Mouse (Mus musculus) liver, embryonic 16.5 days (tissue): ENCODE data around the gene Rpl31. TPM values are rescaled to one million over a fixed set of nuclear protein-coding genes. Genes with fewer than 3 reads are reported as not detected.
A peak's percentile ranks its signal among the peaks of the same experiment; 100 is the strongest.

Experiments
- ATAC-seq: fragments of 200-750 bp; cut with Nextera tagmentation; 2 replicates; pipeline ENCODE4 v1.8.0; 2017; ENCODE audit warnings: low read depth, mild to moderate bottlenecking, moderate number of reproducible peaks, moderate library complexity
- H3K27ac ChIP-seq: fragments of 300-500 bp; sonication (generic); 2 replicates; pipeline ENCODE4 v1.5.1; 2014; ENCODE audit warnings: mild to moderate bottlenecking, low read length
- H3K27me3 ChIP-seq: fragments of 300-500 bp; sonication (generic); 2 replicates; pipeline ENCODE4 v1.6.1; 2014; ENCODE audit warnings: low read depth, low read length, mixed read lengths; ENCODE audit not compliant: control insufficient read depth, insufficient read depth
- H3K36me3 ChIP-seq: fragments of 300-500 bp; sonication (generic); 2 replicates; pipeline ENCODE4 v1.6.1; 2014; ENCODE audit warnings: mild to moderate bottlenecking; ENCODE audit not compliant: control insufficient read depth, insufficient read depth
- H3K4me1 ChIP-seq: fragments of 300-500 bp; sonication (generic); 2 replicates; pipeline ENCODE4 v1.6.1; 2014; ENCODE audit warnings: low read depth, low read length, mixed read lengths; ENCODE audit not compliant: control insufficient read depth
- H3K4me2 ChIP-seq: fragments of 300-500 bp; sonication (generic); 2 replicates; pipeline ENCODE4 v1.6.1; 2014; ENCODE audit warnings: low read depth, low read length, mixed read lengths
- H3K4me3 ChIP-seq: fragments of 300-500 bp; sonication (generic); 2 replicates; pipeline ENCODE4 v1.5.1; 2014; ENCODE audit warnings: low read depth, mild to moderate bottlenecking, low read length
- H3K9ac ChIP-seq: fragments of 300-500 bp; sonication (generic); 2 replicates; pipeline ENCODE4 v1.6.1; 2014; ENCODE audit warnings: low read depth, low read length
- H3K9me3 ChIP-seq: fragments of 300-500 bp; sonication (generic); replicated peaks from 2 replicates; pipeline ENCODE4 v1.6.1; 2016; ENCODE audit warnings: low read length; ENCODE audit not compliant: control insufficient read depth
- WGBS: fragments of 180-500 bp; shearing (Covaris S2); extraction: QIAGEN DNeasy Blood & Tissue Kit; methylation state at CpG from one replicate; pipeline ENCODE4 v1.1.7; 2014; ENCODE audit not compliant: insufficient replicate concordance; 5-methylcytosine and 5-hydroxymethylcytosine counted together
- polyA plus RNA-seq: library from polyadenylated mRNA; unstranded; fragments of >200 nt; fragmentation: Nextera tagmentation; extraction: Ambion mirVana; gene quantifications from 2 replicates; pipeline ENCODE4 v1.2.1, GENCODE M21; 2015

The Rpl31 gene
- polyA plus RNA-seq, 1 experiment from 2014 or later: 252 TPM

GRCm38 (mm10) chr1:39349427-39349826 lies 18.2 kb upstream of the Rpl31 start:
- Histone ChIP-seq H3K4me2 (no peak overlapping the region), H3K4me1 (no peaks in the 10 kb centered on the region), H3K36me3 (no peaks in the 10 kb centered on the region), H3K9ac (no peak overlapping the region), H3K27ac (no peak overlapping the region), H3K4me3 (no peak overlapping the region), H3K9me3 (no peaks in the 10 kb centered on the region), H3K27me3 (no peaks in the 10 kb centered on the region)
- ATAC-seq: no peak
- 66% methylated on average over 7 of the region's 7 CpGs for WGBS

GRCm38 (mm10) chr1:39361754-39362514 lies 5.7 kb upstream of the Rpl31 start:
- H3K4me3 ChIP-seq: no peak overlapping the region
- WGBS: 47% methylated on average over 24 of the region's 24 CpGs
- H3K27me3 ChIP-seq: no peaks in the 10 kb centered on the region
- no peak overlapping the region for H3K27ac ChIP-seq
- H3K9ac ChIP-seq: no peak overlapping the region
- peak; percentile 52; the same call in 1 of the 2 replicates for ATAC-seq
- peak overlapping the region; percentile 11; the same call in 1 of the 2 replicates for H3K4me2 ChIP-seq
- no peaks in the 10 kb centered on the region for H3K9me3 ChIP-seq
- no peaks in the 10 kb centered on the region for H3K36me3 ChIP-seq
- peaks cover 6% of the 10 kb centered on the region for H3K4me1 ChIP-seq

- ATAC-seq: peak; percentile 63
- Histone ChIP-seq H3K4me2 (peak overlapping the region; percentile 11; the same call in 1 of the 2 replicates), H3K4me1 (peaks cover 12% of the 10 kb centered on the region), H3K9ac (no peak overlapping the region), H3K4me3 (no peak overlapping the region), H3K27ac (no peak overlapping the region), H3K27me3 (no peaks in the 10 kb centered on the region), H3K9me3 (no peaks in the 10 kb centered on the region), H3K36me3 (no peaks in the 10 kb centered on the region)
- WGBS: 40% methylated on average over 7 of the region's 7 CpGs
These were observed 5.1 kb upstream of the Rpl31 start for GRCm38 (mm10) chr1:39362515-39362893.

- no peaks in the 10 kb centered on the region for H3K9me3 ChIP-seq
- H3K4me1 ChIP-seq: peaks cover 29% of the 10 kb centered on the region
- no peak overlapping the region for H3K4me3 ChIP-seq
- H3K4me2 ChIP-seq: no peak overlapping the region
- no peaks in the 10 kb centered on the region for H3K27me3 ChIP-seq
- WGBS: 60% methylated on average over 1 of the region's 1 CpGs
- ATAC-seq: no peak
- no peak overlapping the region for H3K27ac ChIP-seq
- no peak overlapping the region for H3K9ac ChIP-seq
- peaks cover 13% of the 10 kb centered on the region for H3K36me3 ChIP-seq
These were observed 2.1 kb upstream of the Rpl31 start for GRCm38 (mm10) chr1:39365562-39365961.

- Histone ChIP-seq H3K4me3 (peak overlapping the region; percentile 87), H3K9ac (no peak overlapping the region; the same call in 1 of the 2 replicates), H3K36me3 (peaks cover 27% of the 10 kb centered on the region), H3K27ac (no peak overlapping the region; the same call in 1 of the 2 replicates), H3K4me2 (peak overlapping the region; percentile 75), H3K4me1 (peaks cover 25% of the 10 kb centered on the region), H3K27me3 (no peaks in the 10 kb centered on the region), H3K9me3 (no peaks in the 10 kb centered on the region)
- ATAC-seq: no peak
- 22% methylated on average over 6 of the region's 6 CpGs for WGBS
These were observed 597 bp upstream of the Rpl31 start for GRCm38 (mm10) chr1:39367045-39367444.

- under 1% methylated on average over 34 of the region's 34 CpGs for WGBS
- peak; percentile 8; the same call in 1 of the 2 replicates for ATAC-seq
- no peaks in the 10 kb centered on the region for H3K27me3 ChIP-seq
- H3K4me2 ChIP-seq: peak overlapping the region; percentile 75
- peaks cover 37% of the 10 kb centered on the region for H3K36me3 ChIP-seq
- H3K4me1 ChIP-seq: peaks cover 24% of the 10 kb centered on the region
- peak overlapping the region; percentile 80 for H3K27ac ChIP-seq
- peak overlapping the region; percentile 93 for H3K9ac ChIP-seq
- peak overlapping the region; percentile 87 for H3K4me3 ChIP-seq
- H3K9me3 ChIP-seq: no peaks in the 10 kb centered on the region
These were observed 712 bp downstream of the Rpl31 start for GRCm38 (mm10) chr1:39368267-39368841.

- Histone ChIP-seq H3K9me3 (no peaks in the 10 kb centered on the region), H3K27ac (peak overlapping the region; percentile 14; the same call in 1 of the 2 replicates), H3K27me3 (no peaks in the 10 kb centered on the region), H3K4me2 (peak overlapping the region; percentile 75; the same call in 1 of the 2 replicates), H3K36me3 (peaks cover 40% of the 10 kb centered on the region), H3K4me3 (no peak overlapping the region), H3K4me1 (peaks cover 24% of the 10 kb centered on the region), H3K9ac (no peak overlapping the region)
- ATAC-seq: no peak
- 36% methylated on average over 6 of the region's 6 CpGs for WGBS
These were observed 2.8 kb downstream of the Rpl31 start for GRCm38 (mm10) chr1:39370431-39370830.

- ATAC-seq: no peak
- Histone ChIP-seq H3K4me1 (peaks cover 20% of the 10 kb centered on the region), H3K9ac (no peak overlapping the region), H3K9me3 (no peaks in the 10 kb centered on the region), H3K36me3 (peaks cover 42% of the 10 kb centered on the region), H3K27me3 (no peaks in the 10 kb centered on the region), H3K27ac (no peak overlapping the region), H3K4me3 (no peak overlapping the region), H3K4me2 (no peak overlapping the region)
- WGBS: 68% methylated on average over 8 of the region's 8 CpGs
These were observed 4.7 kb downstream of the Rpl31 start for GRCm38 (mm10) chr1:39372220-39372843.

GRCm38 (mm10) chr1:39373378-39373777 lies 5.7 kb downstream of the Rpl31 start:
- peaks cover 42% of the 10 kb centered on the region for H3K36me3 ChIP-seq
- no peak for ATAC-seq
- 60% methylated on average over 4 of the region's 4 CpGs for WGBS
- H3K4me1 ChIP-seq: peaks cover 18% of the 10 kb centered on the region
- no peak overlapping the region for H3K4me2 ChIP-seq
- H3K4me3 ChIP-seq: no peak overlapping the region
- H3K27me3 ChIP-seq: no peaks in the 10 kb centered on the region
- H3K27ac ChIP-seq: no peak overlapping the region
- H3K9ac ChIP-seq: no peak overlapping the region
- H3K9me3 ChIP-seq: no peaks in the 10 kb centered on the region
